Mouse (Mus musculus): Measurements from ENCODE around the gene Spi1.
A peak's percentile ranks its signal among the peaks of the same experiment; 100 is the strongest.
"Not testable (repeated sequence)": the region's sequence is repeated elsewhere in the genome, so short reads cannot be mapped to it uniquely, and the experiment has no call there.

The Spi1 gene

GRCm38 (mm10) chr2:91090208-91090607 is 8.0 kb downstream of the Spi1 start:
- DNase-seq (ENCODE audit: extremely low read depth, low read depth, low spot score) = no peak

GRCm38 (mm10) chr2:91090827-91091226 is 8.6 kb downstream of the Spi1 start:
- no peak for DNase-seq (ENCODE audit: extremely low read depth, low read depth, low spot score)

- DNase-seq (ENCODE audit: extremely low read depth, low read depth, low spot score) = no peak
Observed at GRCm38 (mm10) chr2:91096524-91096923, 14.3 kb downstream of the Spi1 start.

DNA sequence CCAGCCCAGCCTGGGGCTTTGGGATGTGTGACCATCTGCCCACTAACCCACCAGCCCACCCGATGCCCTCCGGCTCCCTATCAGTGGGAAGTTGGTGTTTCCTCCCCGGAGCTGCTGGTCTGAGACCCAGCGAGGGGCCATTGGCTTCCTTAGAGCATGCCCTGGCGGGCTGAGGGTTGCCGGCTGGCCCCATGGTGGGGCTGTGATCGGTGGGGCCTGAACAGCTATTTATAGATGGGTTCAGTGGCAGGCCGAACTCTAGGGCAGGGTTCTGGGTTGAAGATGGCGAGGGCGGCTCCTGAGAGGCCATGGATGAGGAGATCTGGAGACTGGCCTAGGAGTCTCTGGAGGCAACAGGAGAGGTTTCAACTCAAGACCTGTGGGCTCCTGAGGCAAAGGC is 14.8 kb downstream of the Spi1 start:
- no peak for DNase-seq (ENCODE audit: extremely low read depth, low read depth, low spot score)

- no peak for DNase-seq (ENCODE audit: extremely low read depth, low read depth, low spot score)
Observed at GRCm38 (mm10) chr2:91098156-91098555, 16.0 kb downstream of the Spi1 start.

GRCm38 (mm10) chr2:91101124-91101740 is 19.0 kb downstream of the Spi1 start:
- DNase-seq (ENCODE audit: extremely low read depth, low read depth, low spot score) = no peak

DNA sequence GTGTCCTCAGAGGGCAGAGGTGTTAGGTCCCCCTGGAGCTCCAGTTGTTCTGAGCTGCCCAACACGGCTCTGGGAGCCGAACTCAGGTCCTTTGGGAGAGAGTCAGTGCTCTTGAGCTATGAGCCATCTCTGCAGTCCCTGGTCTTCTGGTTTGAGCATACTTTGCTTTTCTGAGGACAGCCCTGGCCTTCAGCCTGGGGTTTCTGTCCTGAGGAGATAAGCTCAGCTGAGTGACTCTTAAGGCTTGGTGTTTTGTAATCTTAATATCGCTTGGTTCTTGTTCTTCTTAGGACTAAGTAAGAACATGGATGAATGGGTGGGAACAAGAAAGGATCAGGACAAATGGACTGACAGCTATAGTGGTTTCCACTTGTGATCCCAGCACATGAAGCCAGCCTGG is 26.0 kb downstream of the Spi1 start:
- no peak for DNase-seq (ENCODE audit: extremely low read depth, low read depth, low spot score)

GRCm38 (mm10) chr2:91109241-91109640 is 27.1 kb downstream of the Spi1 start:
- DNase-seq (ENCODE audit: extremely low read depth, low read depth, low spot score) = peak; percentile 70

GRCm38 (mm10) chr2:91109807-91110385 is 27.7 kb downstream of the Spi1 start:
- peak; percentile 23 for DNase-seq (ENCODE audit: extremely low read depth, low read depth, low spot score)

DNA sequence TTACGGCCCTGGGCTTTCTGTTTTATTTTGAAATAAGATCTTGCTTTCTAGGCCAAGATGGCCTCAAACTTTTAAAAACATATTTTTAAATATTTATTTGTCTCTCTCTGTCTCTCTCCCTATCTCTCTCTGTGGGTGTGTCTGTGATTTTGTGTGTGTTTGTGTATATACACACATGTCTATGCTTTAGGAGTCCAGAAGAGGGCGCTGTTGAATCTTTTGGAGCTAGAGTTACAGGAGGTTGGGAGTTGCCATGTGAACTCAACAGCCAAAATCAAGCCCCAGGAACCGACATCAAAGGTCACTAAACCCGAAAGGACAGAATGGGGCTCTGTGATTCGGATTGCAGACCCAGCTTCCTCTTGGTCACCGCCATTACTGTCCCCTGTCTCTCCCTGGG is 28.2 kb downstream of the Spi1 start:
- no peak for DNase-seq (ENCODE audit: extremely low read depth, low read depth, low spot score)

DNA sequence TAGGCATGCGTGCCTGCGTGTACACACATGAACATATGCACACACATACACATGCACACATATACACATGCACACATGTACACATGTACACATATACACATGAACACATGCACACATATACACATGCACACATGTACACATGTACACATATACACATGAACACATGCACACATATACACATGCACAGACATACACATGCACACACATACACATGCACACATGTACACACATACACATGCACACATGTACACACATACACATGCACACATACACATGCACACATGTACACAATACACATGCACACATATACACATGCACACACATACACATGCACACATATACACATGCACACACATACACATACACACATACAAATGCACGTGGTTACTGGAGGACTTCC is 29.6 kb downstream of the Spi1 start:
- not testable (repeated sequence) for DNase-seq (ENCODE audit: extremely low read depth, low read depth, low spot score)

DNA sequence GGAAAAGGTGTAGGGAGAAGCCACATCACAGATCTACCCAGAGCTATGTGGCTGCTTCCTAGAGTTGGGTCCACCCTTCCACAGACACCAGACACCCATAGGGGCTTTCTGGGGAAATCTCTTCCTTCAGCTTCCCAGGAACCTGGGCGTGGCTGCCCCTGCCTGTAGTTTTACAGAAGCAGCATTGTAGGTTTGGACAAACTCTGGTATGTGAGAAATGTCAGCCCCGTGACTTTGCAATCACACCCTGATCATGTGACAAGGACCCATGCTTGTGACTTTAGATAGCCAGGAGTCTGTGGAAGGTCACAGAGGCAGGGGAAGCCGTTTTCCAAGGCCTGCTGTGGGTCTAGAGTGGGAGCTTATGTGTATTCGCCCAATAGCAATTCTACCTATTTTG is 30.3 kb downstream of the Spi1 start:
- no peak for DNase-seq (ENCODE audit: extremely low read depth, low read depth, low spot score)

DNA sequence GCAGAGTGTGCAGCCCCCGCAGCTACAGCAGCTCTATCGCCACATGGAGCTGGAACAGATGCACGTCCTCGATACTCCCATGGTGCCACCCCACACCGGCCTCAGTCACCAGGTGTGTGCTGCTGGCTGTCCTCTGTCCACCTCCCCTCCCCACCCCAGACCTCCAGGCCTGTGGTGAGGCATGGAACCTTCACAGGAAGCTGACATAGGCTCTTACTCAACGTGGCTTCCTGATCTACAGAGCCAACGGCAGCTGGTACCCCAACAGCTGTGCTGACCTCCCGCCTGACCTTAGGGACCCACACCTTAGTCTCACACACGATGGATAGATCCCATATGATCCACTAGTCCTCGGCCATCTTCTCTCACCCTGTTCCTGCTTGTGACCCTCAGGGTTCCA is 31.1 kb downstream of the Spi1 start:
- DNase-seq (ENCODE audit: extremely low read depth, low read depth, low spot score) = no peak

DNA sequence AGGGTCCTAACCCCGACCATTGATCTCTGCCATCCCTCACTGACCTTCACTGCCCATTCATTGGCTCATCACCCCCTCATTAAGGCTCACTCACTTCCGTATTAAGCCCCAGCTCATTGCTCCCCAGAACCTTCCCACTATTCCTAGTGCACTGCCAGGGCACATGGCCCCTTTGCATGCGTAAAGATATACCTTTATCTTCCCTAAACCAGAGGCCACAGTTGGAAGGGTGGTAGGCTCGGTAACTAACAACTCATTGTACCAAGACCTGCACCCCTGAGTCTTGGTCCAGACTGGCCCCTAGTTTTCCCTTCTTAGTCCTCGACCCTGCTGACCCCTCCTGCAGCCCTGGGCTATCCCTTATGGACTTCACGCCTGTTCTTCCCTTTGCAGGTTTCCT is 31.7 kb downstream of the Spi1 start:
- no peak for DNase-seq (ENCODE audit: extremely low read depth, low read depth, low spot score)

DNA sequence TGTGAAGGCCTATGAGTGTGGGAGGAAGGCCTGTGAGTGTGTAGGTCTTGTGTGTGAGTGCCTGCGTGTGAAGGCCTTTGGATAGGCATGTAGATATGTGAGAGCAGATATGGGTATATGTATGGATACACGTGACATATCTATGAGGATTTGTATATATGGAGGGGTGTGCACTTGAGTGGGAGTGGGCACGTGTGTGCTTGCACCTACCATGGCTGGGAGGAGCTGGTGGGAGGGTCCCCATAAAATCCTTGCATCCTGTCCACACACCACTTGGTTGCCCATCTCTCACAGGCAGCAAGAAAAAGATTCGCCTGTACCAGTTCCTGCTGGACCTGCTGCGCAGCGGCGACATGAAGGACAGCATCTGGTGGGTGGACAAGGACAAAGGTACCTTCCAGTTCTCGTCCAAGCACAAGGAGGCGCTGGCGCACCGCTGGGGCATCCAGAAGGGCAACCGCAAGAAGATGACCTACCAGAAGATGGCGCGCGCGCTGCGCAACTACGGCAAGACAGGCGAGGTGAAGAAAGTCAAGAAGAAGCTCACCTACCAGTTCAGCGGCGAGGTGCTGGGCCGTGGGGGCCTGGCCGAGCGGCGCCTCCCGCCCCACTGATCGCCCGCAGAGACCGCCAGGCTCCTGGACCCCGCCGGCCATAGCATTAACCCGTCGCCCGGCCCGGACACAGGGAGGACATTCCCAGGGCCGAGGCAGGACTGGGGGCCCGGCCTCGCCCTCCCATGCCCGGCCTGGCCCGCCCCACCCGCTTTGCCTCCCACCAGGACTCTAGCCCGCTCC is 32.8 kb downstream of the Spi1 start:
- DNase-seq (ENCODE audit: extremely low read depth, low read depth, low spot score) = peak; percentile 33

DNA sequence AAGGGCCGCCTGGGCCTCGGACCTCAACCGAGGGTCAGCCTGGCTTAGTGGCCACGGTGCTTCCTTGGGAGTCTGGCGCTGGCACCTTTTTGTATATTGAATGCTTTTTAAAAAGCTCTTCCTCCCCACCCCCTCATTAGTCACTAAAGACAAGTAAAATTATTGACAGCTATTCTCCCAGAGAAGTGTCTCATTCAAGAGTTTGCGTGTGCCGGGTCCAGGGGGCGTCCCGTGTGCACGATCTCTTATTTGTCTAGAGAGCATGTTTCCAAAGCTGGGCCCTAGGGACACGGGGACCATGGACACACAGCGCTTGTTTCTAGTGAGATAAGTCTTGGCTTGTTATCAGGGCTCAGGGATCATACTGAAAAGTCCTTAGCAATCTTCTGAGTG is 33.4 kb downstream of the Spi1 start:
- DNase-seq (ENCODE audit: extremely low read depth, low read depth, low spot score) = no peak

DNA sequence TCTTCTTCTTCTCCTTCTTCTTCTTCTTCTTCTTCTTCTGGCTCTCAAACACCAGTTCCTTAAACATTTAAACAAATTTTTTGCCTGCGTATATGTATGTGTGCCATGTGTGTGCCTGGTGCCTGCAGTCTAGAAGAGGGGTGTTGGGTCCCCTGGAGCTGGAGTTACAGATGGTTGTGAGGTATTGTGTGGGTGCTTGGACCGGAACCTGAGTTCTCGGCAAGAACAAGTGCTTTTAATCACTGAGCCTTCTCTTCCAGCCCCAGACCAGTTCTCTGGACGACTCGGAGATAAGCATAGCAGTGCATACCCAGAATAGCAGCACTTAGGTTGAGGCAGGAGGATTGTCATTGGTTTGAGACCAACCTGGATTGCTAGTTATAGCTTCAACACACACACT is 34.7 kb downstream of the Spi1 start:
- no peak for DNase-seq (ENCODE audit: extremely low read depth, low read depth, low spot score)

DNA sequence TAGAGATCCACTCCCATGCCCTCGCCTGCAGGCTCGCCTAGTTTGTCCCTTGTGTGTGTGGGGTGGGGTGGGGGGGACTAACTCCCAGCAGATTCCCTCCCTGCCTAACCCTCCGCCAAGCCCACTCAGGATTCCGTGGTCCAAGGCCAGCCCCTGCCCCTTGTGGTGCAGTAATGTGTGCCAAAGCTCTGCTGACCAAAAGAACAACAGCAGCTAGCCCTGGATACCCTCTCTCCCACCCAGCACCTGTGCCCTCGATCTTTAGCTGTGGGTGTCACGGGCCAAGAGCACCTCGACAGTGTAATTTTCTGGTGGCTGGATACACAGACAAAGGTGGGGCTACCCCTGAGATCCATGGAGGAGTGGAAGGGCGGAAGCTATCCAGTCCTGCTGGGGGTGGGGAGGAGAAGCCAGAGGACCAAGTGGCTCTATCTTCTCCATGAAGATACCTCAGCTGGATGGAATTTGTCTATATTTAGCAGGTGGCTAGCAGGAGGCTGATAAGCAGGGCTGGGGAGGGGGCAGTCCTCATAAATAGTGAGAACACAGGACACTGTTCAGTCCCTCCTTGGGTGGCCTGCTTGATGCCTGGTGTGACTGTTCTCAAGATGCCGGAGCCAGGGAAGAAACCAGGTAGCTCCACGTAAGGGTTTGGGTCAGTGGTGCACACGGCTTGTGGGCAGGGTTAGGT is 35.5 kb downstream of the Spi1 start, which contains the start of gene Mybpc3:
TSS of gene Mybpc3 (plus strand) at position 560 of the 691 bp plus-strand sequence.
- no peak for DNase-seq (ENCODE audit: extremely low read depth, low read depth, low spot score)

- no peak for DNase-seq (ENCODE audit: extremely low read depth, low read depth, low spot score)
Observed at GRCm38 (mm10) chr2:91118647-91119046, 36.5 kb downstream of the Spi1 start.

DNA sequence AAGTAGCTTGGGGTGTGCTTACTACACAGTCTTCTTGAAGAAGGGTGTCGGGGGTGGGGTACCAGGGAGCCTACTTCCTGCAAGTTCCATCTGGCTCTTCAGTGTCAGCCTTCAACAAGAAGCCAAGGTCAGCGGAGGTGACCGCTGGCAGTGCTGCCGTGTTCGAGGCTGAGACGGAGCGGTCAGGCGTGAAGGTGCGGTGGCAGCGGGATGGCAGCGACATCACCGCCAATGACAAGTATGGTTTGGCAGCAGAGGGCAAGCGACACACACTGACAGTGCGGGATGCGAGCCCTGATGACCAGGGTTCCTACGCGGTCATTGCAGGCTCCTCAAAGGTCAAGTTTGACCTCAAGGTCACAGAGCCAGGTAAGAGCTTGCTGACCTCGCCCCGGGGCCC is 36.9 kb downstream of the Spi1 start:
- no peak for DNase-seq (ENCODE audit: extremely low read depth, low read depth, low spot score)

GRCm38 (mm10) chr2:91119551-91119950 is 37.4 kb downstream of the Spi1 start:
- DNase-seq (ENCODE audit: extremely low read depth, low read depth, low spot score) = no peak

DNA sequence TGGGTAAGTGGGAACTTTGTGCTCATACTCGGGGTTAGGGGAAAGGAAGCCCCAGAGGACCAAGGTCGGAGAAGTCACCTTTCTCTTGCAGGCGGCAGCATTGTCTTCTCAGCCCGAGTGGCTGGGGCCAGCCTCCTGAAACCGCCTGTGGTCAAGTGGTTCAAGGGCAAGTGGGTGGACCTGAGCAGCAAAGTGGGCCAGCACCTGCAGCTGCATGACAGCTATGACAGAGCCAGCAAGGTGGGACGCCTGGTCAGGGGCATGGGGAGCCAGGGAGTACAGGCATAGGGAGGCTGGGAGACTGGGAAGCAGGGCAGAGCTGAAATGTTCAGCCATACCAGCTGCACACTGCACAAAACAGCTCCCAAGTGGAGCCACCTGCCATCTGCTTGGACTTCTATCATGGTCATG is 38.1 kb downstream of the Spi1 start:
- DNase-seq (ENCODE audit: extremely low read depth, low read depth, low spot score) = no peak
